Mouse (Mus musculus): ENCODE data around the gene Foxp1. TPM values are rescaled to one million over a fixed set of nuclear protein-coding genes. Genes with fewer than 3 reads are reported as not detected.
A peak's percentile ranks its signal among the peaks of the same experiment; 100 is the strongest.

Foxp1 gene
- polyA plus RNA-seq, 1 experiment from 2014 or later, result 36.4 TPM

DNA sequence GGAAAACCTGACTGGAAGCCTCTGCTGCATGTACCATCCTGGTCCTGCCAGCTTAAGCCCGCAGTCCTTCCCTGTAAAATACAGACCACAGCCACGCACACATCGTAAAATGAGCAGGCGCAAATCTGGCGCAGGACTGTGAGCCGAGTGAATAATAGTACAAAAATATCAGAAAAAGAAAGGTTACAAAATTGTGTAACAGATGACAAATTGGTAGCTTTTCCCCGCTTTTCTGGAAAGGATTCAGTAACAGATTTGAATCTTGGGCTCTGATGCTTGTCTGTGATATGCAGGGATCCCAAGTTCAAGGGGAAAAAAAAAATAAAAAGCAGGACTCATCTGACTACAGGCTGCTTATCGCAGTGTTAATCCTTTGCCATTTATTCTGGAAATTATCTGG is 145.8 kb downstream of the Foxp1 start:
- no peak overlapping the region for H3K27ac ChIP-seq (ENCODE audit: low read length)
- H3K4me2 ChIP-seq (replicated peaks; ENCODE audit: low read depth, low read length), result no peak overlapping the region
- no peak for ATAC-seq (ENCODE audit: low FRiP score, low TSS enrichment)
- WGBS, result 80% methylated on average over 8 of the region's 8 CpGs
- H3K4me1 ChIP-seq (ENCODE audit: insufficient read depth, low read length), result peaks cover 47% of the 10 kb centered on the region
- H3K27me3 ChIP-seq (ENCODE audit: insufficient read depth, low read length), result no peaks in the 10 kb centered on the region; the same call in 1 of the 2 replicates
- H3K36me3 ChIP-seq (ENCODE audit: insufficient read depth, low read length), result no peaks in the 10 kb centered on the region
- H3K4me3 ChIP-seq (ENCODE audit: low read length), result no peak overlapping the region
- H3K9me3 ChIP-seq (ENCODE audit: low read length), result no peaks in the 10 kb centered on the region
- 0 out of 2 replicates have a peak overlapping the region, but pooled peaks have one; percentile 32 for H3K9ac ChIP-seq (replicated peaks; ENCODE audit: low read length)

DNA sequence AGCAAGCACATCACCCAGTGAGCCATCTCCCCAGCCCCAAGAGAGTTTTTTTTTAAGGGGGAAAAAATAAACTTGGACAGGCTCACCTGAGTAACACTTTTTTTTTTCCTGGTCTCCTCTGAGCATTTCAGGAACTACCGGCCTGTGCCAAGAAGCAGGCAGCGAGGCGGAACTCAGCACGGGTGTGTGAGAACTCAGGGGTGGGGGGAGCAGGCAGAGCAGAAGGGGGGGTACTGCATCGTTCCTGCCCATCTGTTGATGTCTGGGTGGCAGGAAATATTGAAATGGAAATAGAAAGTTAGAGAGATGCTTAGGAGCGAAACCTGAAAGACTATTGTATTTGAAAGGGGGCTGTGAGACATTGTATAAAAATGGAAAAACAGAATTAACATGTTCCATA is 146.7 kb downstream of the Foxp1 start:
- ATAC-seq (ENCODE audit: low FRiP score, low TSS enrichment), result no peak
- Histone ChIP-seq H3K9ac (replicated peaks; ENCODE audit: low read length) (no peak overlapping the region), H3K9me3 (ENCODE audit: low read length) (no peaks in the 10 kb centered on the region), H3K27ac (ENCODE audit: low read length) (0 out of 2 replicates have a peak overlapping the region, but pooled peaks have one; percentile 27), H3K4me2 (replicated peaks; ENCODE audit: low read depth, low read length) (no peak overlapping the region), H3K36me3 (ENCODE audit: insufficient read depth, low read length) (no peaks in the 10 kb centered on the region), H3K27me3 (ENCODE audit: insufficient read depth, low read length) (no peaks in the 10 kb centered on the region), H3K4me3 (ENCODE audit: low read length) (no peak overlapping the region), H3K4me1 (ENCODE audit: insufficient read depth, low read length) (peaks cover 47% of the 10 kb centered on the region)
- WGBS, result 42% methylated on average over 6 of the region's 6 CpGs

DNA sequence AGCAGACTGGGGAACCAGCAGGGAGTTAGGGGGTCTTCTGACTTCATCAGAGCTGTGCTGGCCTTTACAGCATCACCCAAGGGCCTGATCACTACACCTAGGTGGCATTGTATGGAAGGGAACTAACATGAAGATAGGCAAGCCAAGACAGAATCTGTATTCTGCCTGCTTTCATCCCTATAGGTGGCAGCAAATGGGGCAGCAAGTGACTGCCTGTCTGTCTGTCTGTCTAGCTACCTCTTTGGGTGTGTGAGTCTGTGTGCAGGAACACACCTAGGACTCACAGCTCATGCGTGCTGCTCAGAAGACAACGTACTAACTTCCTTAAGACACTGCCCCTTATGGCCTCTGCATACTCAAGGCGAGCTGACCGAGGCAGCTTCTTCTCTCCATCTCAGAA is 147.1 kb downstream of the Foxp1 start:
- no peak for ATAC-seq (ENCODE audit: low FRiP score, low TSS enrichment)
- WGBS, result 19% methylated on average over 4 of the region's 4 CpGs

DNA sequence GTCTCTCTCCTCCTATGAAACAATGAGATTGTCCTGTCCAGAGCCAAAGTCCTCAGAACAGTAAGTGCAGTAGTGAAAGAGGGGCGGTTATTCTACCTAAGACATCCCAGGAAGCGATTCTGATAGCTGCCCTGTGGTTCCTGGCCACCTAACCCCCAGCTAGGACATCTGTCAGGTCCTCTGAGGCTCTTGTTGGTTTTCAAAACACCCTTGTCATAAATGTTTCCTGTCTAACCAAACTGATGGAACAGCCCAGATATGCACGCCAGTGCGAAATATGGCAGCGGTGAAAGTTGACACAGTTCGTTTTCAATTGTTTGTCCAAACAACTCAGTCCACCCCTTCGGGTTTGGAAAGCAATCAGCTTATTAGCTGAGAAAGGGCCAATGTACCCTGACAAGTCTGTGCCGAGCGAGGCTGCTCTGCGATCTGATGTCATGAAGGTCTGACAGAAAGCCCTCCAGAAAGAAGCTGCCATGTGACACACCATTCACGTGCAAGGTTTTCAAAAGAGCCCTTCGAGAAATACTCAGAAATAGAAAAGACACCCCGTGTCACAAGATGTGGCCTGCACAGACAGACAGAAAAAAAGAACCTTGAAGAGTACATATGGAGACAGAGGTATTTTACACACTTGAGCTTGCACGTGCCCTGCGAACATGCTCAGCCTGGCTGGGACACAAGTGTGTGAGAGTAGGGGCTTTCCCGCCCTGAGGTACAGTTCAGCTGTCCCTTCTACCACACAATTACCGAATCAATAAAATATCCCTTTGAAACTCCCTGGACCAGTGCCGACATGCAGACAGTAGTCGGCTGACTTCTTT is 147.9 kb downstream of the Foxp1 start:
- Histone ChIP-seq H3K4me3 (ENCODE audit: low read length) (no peak overlapping the region), H3K36me3 (ENCODE audit: insufficient read depth, low read length) (no peaks in the 10 kb centered on the region), H3K27ac (ENCODE audit: low read length) (no peak overlapping the region), H3K27me3 (ENCODE audit: insufficient read depth, low read length) (no peaks in the 10 kb centered on the region), H3K9me3 (ENCODE audit: low read length) (no peaks in the 10 kb centered on the region), H3K4me2 (replicated peaks; ENCODE audit: low read depth, low read length) (no peak overlapping the region), H3K9ac (replicated peaks; ENCODE audit: low read length) (no peak overlapping the region), H3K4me1 (ENCODE audit: insufficient read depth, low read length) (peaks cover 42% of the 10 kb centered on the region)
- WGBS, result 51% methylated on average over 19 of the region's 19 CpGs
- ATAC-seq (ENCODE audit: low FRiP score, low TSS enrichment), result no peak

More for the DNA sequence above, 147.1 kb downstream of the Foxp1 start:
- no peaks in the 10 kb centered on the region for H3K36me3 ChIP-seq (ENCODE audit: insufficient read depth, low read length)
- no peaks in the 10 kb centered on the region for H3K27me3 ChIP-seq (ENCODE audit: insufficient read depth, low read length)
- H3K4me1 ChIP-seq (ENCODE audit: insufficient read depth, low read length), result peaks cover 47% of the 10 kb centered on the region
- no peak overlapping the region for H3K4me2 ChIP-seq (replicated peaks; ENCODE audit: low read depth, low read length)
- H3K9ac ChIP-seq (replicated peaks; ENCODE audit: low read length), result no peak overlapping the region
- 0 out of 2 replicates have a peak overlapping the region, but pooled peaks have one; percentile 27 for H3K27ac ChIP-seq (ENCODE audit: low read length)
- H3K4me3 ChIP-seq (ENCODE audit: low read length), result no peak overlapping the region
- no peaks in the 10 kb centered on the region for H3K9me3 ChIP-seq (ENCODE audit: low read length)

DNA sequence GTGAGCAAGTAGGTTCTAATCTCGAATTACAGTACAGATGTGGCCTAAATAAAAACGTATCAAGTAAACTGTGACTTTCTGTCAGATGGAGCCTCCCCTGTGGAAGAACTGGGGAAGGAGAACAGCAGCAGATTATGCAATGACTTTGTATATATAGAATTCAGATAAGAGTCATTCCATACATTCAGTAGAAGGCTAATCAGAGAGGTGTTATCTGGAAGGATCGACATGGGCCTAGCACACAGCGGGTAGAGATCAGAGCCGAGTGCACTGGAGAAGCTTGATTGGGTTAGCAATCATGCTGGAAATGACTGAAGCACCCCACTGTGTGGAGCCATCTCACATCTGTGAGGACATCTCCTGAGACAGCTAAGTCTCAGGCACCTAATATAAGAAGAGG is 150.1 kb downstream of the Foxp1 start:
- H3K27me3 ChIP-seq (ENCODE audit: insufficient read depth, low read length), result no peaks in the 10 kb centered on the region
- H3K4me1 ChIP-seq (ENCODE audit: insufficient read depth, low read length), result peaks cover 27% of the 10 kb centered on the region
- no peaks in the 10 kb centered on the region for H3K36me3 ChIP-seq (ENCODE audit: insufficient read depth, low read length)
- WGBS, result 81% methylated on average over 5 of the region's 5 CpGs
- no peak overlapping the region for H3K4me3 ChIP-seq (ENCODE audit: low read length)
- no peaks in the 10 kb centered on the region for H3K9me3 ChIP-seq (ENCODE audit: low read length)
- H3K27ac ChIP-seq (ENCODE audit: low read length), result no peak overlapping the region
- no peak overlapping the region for H3K4me2 ChIP-seq (replicated peaks; ENCODE audit: low read depth, low read length)
- H3K9ac ChIP-seq (replicated peaks; ENCODE audit: low read length), result no peak overlapping the region
- ATAC-seq (ENCODE audit: low FRiP score, low TSS enrichment), result no peak

DNA sequence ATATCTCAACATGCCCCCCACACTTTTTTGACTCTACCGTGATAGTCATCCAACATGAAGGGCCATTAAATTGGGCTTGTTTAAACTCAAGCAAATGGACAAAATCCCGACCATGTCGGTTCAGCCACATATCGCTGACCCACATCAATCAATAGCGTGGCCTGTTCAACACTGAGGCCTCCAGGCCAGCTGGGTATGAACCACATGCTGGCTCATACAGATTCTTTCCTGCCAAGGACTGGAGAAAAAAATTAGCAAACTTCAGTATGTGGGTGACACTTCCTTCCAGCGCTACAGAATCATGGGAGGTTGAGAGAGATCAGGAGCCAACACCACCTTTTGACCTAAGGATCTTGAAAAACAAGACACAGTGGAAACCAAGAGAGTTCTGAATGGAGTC is 150.5 kb downstream of the Foxp1 start:
- H3K27me3 ChIP-seq (ENCODE audit: insufficient read depth, low read length), result no peaks in the 10 kb centered on the region
- peaks cover 23% of the 10 kb centered on the region for H3K4me1 ChIP-seq (ENCODE audit: insufficient read depth, low read length)
- H3K36me3 ChIP-seq (ENCODE audit: insufficient read depth, low read length), result no peaks in the 10 kb centered on the region
- no peak overlapping the region for H3K27ac ChIP-seq (ENCODE audit: low read length)
- H3K4me2 ChIP-seq (replicated peaks; ENCODE audit: low read depth, low read length), result no peak overlapping the region
- H3K9ac ChIP-seq (replicated peaks; ENCODE audit: low read length), result no peak overlapping the region
- H3K9me3 ChIP-seq (ENCODE audit: low read length), result no peaks in the 10 kb centered on the region
- H3K4me3 ChIP-seq (ENCODE audit: low read length), result no peak overlapping the region
- WGBS, result 58% methylated on average over 6 of the region's 6 CpGs
- ATAC-seq (ENCODE audit: low FRiP score, low TSS enrichment), result no peak

DNA sequence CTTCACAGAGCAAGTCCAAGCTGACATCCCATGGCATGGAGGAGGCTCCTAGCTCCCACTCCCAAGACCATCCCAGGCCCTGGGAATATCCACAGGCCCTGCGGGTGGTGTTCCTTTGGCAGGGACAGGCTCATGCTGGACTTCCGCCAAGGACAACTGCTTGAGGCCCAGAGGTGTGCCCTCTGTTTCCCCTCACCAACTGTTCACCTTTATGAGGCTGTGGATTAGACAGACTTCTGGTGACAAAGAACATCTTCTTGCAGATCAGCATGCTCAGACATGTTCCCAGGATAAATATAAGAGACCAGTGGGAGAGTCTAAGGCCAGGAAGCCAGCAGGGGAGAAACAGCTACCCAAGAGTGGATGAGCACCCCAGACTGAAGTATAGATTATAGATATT is 152.6 kb downstream of the Foxp1 start:
- Histone ChIP-seq H3K4me2 (replicated peaks; ENCODE audit: low read depth, low read length) (no peak overlapping the region), H3K4me3 (ENCODE audit: low read length) (no peak overlapping the region), H3K36me3 (ENCODE audit: insufficient read depth, low read length) (0 out of 2 replicates have a peak, but pooled peaks cover 3% of the 10 kb centered on the region), H3K9me3 (ENCODE audit: low read length) (no peaks in the 10 kb centered on the region), H3K9ac (replicated peaks; ENCODE audit: low read length) (no peak overlapping the region), H3K27me3 (ENCODE audit: insufficient read depth, low read length) (no peaks in the 10 kb centered on the region), H3K4me1 (ENCODE audit: insufficient read depth, low read length) (peaks cover 6% of the 10 kb centered on the region), H3K27ac (ENCODE audit: low read length) (no peak overlapping the region)
- 89% methylated on average over 2 of the region's 2 CpGs for WGBS
- no peak for ATAC-seq (ENCODE audit: low FRiP score, low TSS enrichment)

DNA sequence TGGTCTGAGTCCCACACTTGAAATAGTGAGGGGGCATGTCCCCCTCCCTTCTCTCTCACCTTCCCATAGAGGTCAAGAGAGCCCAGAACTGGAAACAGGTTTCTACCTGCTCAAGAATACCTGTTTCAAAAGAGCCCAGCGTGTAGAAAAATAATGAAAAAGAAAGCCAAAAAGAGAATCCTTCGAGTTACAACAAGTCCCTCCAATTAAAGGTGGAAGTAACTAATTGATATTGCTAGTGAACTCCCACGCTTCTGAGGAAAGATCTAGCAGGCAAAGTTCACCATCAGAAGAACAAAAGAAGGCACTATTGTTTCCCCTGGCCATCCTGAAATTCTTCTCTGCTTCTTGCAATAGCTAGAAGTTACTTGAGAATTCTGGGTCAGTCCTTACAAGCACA is 153.4 kb downstream of the Foxp1 start:
- Histone ChIP-seq H3K4me2 (replicated peaks; ENCODE audit: low read depth, low read length) (no peak overlapping the region), H3K9ac (replicated peaks; ENCODE audit: low read length) (no peak overlapping the region), H3K27ac (ENCODE audit: low read length) (no peak overlapping the region), H3K4me3 (ENCODE audit: low read length) (no peak overlapping the region), H3K36me3 (ENCODE audit: insufficient read depth, low read length) (0 out of 2 replicates have a peak, but pooled peaks cover 3% of the 10 kb centered on the region), H3K9me3 (ENCODE audit: low read length) (no peaks in the 10 kb centered on the region), H3K4me1 (ENCODE audit: insufficient read depth, low read length) (no peaks in the 10 kb centered on the region), H3K27me3 (ENCODE audit: insufficient read depth, low read length) (no peaks in the 10 kb centered on the region)
- ATAC-seq (ENCODE audit: low FRiP score, low TSS enrichment), result no peak
- 74% methylated on average over 3 of the region's 3 CpGs for WGBS

DNA sequence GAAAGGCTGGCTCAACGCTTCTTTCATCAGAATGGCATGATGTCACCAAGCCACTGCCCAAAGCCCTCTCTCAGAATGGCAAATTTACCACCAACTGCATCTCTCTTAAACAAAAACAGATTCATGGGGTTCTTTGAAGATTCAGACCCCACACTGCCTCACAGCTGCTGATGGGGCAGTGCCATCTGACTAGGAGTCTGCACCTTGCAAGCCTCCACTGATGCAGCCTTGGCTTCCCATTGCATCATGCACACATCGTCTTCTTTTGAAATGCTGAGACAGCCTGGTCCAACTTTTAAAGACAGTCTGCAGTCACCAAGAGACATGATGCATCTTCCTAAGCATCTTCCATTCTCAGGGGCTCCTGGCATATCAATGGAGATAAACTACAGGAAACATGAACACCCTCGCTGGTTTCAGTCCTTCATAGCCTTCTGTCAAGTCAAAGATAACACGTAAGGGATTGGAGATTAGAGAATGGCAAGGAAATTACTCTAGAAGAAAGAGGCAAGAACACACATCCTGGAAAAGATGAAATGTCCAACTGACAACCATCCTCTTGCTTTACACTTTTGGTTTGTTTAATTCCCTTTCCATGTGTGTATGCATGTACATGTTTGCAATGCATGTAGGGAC is 154.3 kb downstream of the Foxp1 start:
- no peak overlapping the region for H3K27ac ChIP-seq (ENCODE audit: low read length)
- ATAC-seq (ENCODE audit: low FRiP score, low TSS enrichment), result no peak
- H3K4me1 ChIP-seq (ENCODE audit: insufficient read depth, low read length), result no peaks in the 10 kb centered on the region
- no peak overlapping the region for H3K4me2 ChIP-seq (replicated peaks; ENCODE audit: low read depth, low read length)
- no peaks in the 10 kb centered on the region for H3K27me3 ChIP-seq (ENCODE audit: insufficient read depth, low read length)
- no peak overlapping the region for H3K9ac ChIP-seq (replicated peaks; ENCODE audit: low read length)
- H3K9me3 ChIP-seq (ENCODE audit: low read length), result no peaks in the 10 kb centered on the region
- H3K36me3 ChIP-seq (ENCODE audit: insufficient read depth, low read length), result 0 out of 2 replicates have a peak, but pooled peaks cover 3% of the 10 kb centered on the region
- 79% methylated on average over 4 of the region's 4 CpGs for WGBS
- H3K4me3 ChIP-seq (ENCODE audit: low read length), result no peak overlapping the region

DNA sequence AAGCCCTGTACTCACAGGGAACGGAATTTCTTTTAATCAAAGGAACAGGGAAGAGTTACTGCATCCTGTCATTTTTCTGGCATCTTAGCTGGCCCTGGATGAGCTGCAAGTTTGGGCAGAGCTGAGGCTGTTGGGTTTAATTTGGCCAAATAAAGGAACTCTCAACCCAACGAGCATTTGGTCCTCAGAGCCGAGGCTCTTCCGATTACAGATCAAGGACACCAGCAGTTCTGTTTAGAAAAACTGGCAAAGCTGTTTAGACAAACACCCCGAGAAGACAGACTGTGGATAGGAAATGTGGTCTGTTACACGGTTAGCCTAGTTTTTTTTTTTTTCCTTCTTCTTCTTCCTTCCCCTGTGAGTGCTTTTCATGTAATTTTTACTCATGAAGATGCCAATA is 158.0 kb downstream of the Foxp1 start:
- Histone ChIP-seq H3K4me3 (ENCODE audit: low read length) (no peak overlapping the region), H3K9ac (replicated peaks; ENCODE audit: low read length) (no peak overlapping the region), H3K36me3 (ENCODE audit: insufficient read depth, low read length) (0 out of 2 replicates have a peak, but pooled peaks cover 3% of the 10 kb centered on the region), H3K9me3 (ENCODE audit: low read length) (no peaks in the 10 kb centered on the region), H3K27me3 (ENCODE audit: insufficient read depth, low read length) (no peaks in the 10 kb centered on the region), H3K27ac (ENCODE audit: low read length) (no peak overlapping the region), H3K4me1 (ENCODE audit: insufficient read depth, low read length) (peaks cover 1% of the 10 kb centered on the region; the same call in 1 of the 2 replicates), H3K4me2 (replicated peaks; ENCODE audit: low read depth, low read length) (no peak overlapping the region)
- WGBS, result 41% methylated on average over 6 of the region's 6 CpGs
- no peak for ATAC-seq (ENCODE audit: low FRiP score, low TSS enrichment)

Measured in kidney, embryonic 16.5 days (tissue).